Comparison of ENCODE assay signal across 9 mouse cellular contexts in the genomic region with DNA sequence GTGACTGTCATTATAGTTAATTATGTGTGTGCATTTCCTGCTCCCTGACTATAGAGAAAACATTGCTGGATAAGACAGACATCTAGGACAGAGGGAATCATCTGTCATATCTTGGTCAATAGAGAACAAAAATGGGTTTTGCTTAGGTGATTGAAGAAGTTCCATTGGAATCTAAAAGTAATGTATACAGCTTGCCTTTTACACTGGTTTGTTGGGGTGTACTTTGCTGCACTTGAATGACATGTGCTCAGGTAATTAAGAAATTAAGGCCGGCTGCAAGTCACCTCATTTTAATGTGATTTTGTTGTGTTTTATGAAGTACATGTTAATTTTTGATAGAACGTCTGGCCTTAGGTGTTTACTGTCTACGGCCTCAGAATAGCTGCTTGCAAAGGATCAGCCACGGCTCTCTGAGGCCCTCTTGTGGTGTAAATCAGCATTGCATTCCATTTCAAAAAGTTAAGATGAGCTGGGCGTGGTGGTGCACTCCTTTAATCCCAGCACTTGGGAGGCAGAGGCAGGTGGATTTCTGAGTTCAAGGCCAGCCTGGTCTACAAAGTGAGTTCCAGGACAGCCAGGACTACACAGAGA. TPM values are rescaled to one million over a fixed set of nuclear protein-coding genes. Genes with fewer than 3 reads are reported as not detected.
DNase-seq lines count a peak whose midpoint lies in the region; TF ChIP-seq lines count a peak whose summit lies in the region.
"Had no signal": no experiment of that assay in that cellular context is flagged by ENCODE, and none has a peak within 500 bp of the region (broad histone marks: within the 10 kb centered on the region; RNA-seq: fewer than 3 reads in every experiment).

No protein-coding gene starts in this region.

- intact Hi-C loops in heart, postnatal 36 days (cut with DNase I) = loop anchor here (1.0 to 10.0 kb wide), 3 partner anchors 38 to 166 kb away; no protein-coding TSS in a partner anchor

- TF ChIP-seq POLR2A in brain, embryonic 14.5 days (IDR thresholded peaks at IDR 0.05; ENCODE audit: borderline replicate concordance, extremely low read depth, insufficient read depth, insufficient read length, poor library complexity, severe bottlenecking) = no peak
- no peak for TF ChIP-seq POLR2A in lung, adult 2 months (IDR thresholded peaks at IDR 0.05; ENCODE audit: borderline replicate concordance, extremely low read depth, low read depth, low read length)

- 6% methylated on average over 5 of the region's 5 CpGs for WGBS in large intestine, adult 2 months
- 11% methylated on average over 5 of the region's 5 CpGs for WGBS in lung, adult 2 months

- no peak overlapping the region for H3K4me3 ChIP-seq in lung, adult 2 months (replicated peaks; ENCODE audit: extremely low read depth, low read depth, low read length)
- H3K4me3 ChIP-seq: limb, embryonic 13.5 days had no signal

- TF ChIP-seq CTCF in brain, embryonic 14.5 days (IDR thresholded peaks at IDR 0.05; ENCODE audit: borderline replicate concordance, extremely low read depth, insufficient read depth, insufficient read length) = peak; percentile 84
- peak; percentile 82 for TF ChIP-seq CTCF in lung, adult 2 months (IDR thresholded peaks at IDR 0.05; ENCODE audit: insufficient read depth, low read length)

- peak; percentile 79 for DNase-seq in ES-CJ7 (ENCODE audit: low read depth, low spot score)
- DNase-seq in brain, embryonic 14.5 days (ENCODE audit: low read depth) = peak; percentile 82
- DNase-seq in fibroblast of lung, adult 2 months (ENCODE audit: low read depth) = peak; percentile 57
- peak; percentile 81 to 84 for DNase-seq in heart, postnatal 36 days
- DNase-seq in large intestine, adult 2 months (ENCODE audit: low read depth, low spot score) = peak; percentile 67
- DNase-seq in lung, adult 2 months = peak; percentile 65
- peak; percentile 49 for DNase-seq in ovary, postnatal 10 days (ENCODE audit: low spot score)
- DNase-seq in thymus, postnatal 10 days (ENCODE audit: low spot score in 2 of 2) = peak; percentile 63 to 83

- H3K4me1 ChIP-seq in lung, adult 2 months (ENCODE audit: control insufficient read depth, insufficient read depth, low read length) = no peaks in the 10 kb centered on the region
- H3K4me1 ChIP-seq: limb, embryonic 13.5 days had no signal

RNA-seq across cellular contexts. Expression of gene Eif2ak3, which starts 36.5 kb away (rescaled TPM):
- polyA plus RNA-seq in brain, embryonic 14.5 days (2012; rRNA removed) = 17.2 and 20.2 TPM in 2 replicates
- 1 to 10 TPM; 9.2 to 9.6 TPM for total RNA-seq in heart, postnatal 36 days (2021)
- 12.1 and 15.7 TPM in 2 replicates for polyA plus RNA-seq in large intestine, adult 2 months (2012; rRNA removed)
- polyA plus RNA-seq in lung, adult 2 months (2012; rRNA removed) = 12.6 and 14.8 TPM in 2 replicates

RNA-seq across cellular contexts. Expression of gene Tex37, which starts 37.9 kb away (rescaled TPM):
- polyA plus RNA-seq in brain, embryonic 14.5 days (2012; rRNA removed) = not detected in 2 replicates
- total RNA-seq in heart, postnatal 36 days (2021) = not detected
- polyA plus RNA-seq in large intestine, adult 2 months (2012; rRNA removed) = not detected in 2 replicates
- polyA plus RNA-seq in lung, adult 2 months (2012; rRNA removed) = not detected in 2 replicates
- polyA plus RNA-seq: limb, embryonic 13.5 days had no signal
